Mouse (Mus musculus) hindbrain, embryonic 10.5 days (tissue): ENCODE results near the gene Gm15093. TPM values are rescaled to one million over a fixed set of nuclear protein-coding genes. Genes with fewer than 3 reads are reported as not detected.
"Not testable (repeated sequence)": the region's sequence is repeated elsewhere in the genome, so short reads cannot be mapped to it uniquely, and the experiment has no call there.

ENCODE experiments used
- DNase-seq: peaks from one replicate; pipeline ENCODE4 v3.0.0-alpha.2; 2017; ENCODE audit warnings: low spot score
- H3K27ac ChIP-seq: fragments of 300-500 bp; sonication (generic); 2 replicates; pipeline ENCODE4 v1.5.1; 2016; ENCODE audit warnings: mild to moderate bottlenecking, moderate library complexity
- H3K27me3 ChIP-seq: fragments of 300-500 bp; sonication (generic); 2 replicates; pipeline ENCODE4 v1.6.1; 2016; ENCODE audit warnings: mild to moderate bottlenecking; ENCODE audit not compliant: poor library complexity, insufficient read depth, severe bottlenecking
- H3K36me3 ChIP-seq: fragments of 300-500 bp; sonication (generic); 2 replicates; pipeline ENCODE4 v1.6.1; 2016; ENCODE audit warnings: mild to moderate bottlenecking, moderate library complexity
- H3K4me1 ChIP-seq: fragments of 300-500 bp; sonication (generic); replicated peaks from 2 replicates; pipeline ENCODE4 v1.6.1; 2016; ENCODE audit warnings: mild to moderate bottlenecking
- H3K4me3 ChIP-seq: fragments of 300-500 bp; sonication (generic); 2 replicates; pipeline ENCODE4 v1.5.1; 2016; ENCODE audit warnings: mild to moderate bottlenecking, moderate library complexity
- H3K9me3 ChIP-seq: fragments of 300-500 bp; sonication (generic); 2 replicates; pipeline ENCODE4 v1.6.1; 2016; ENCODE audit warnings: mild to moderate bottlenecking, moderate library complexity
- WGBS: fragments of 180-500 bp; shearing (Covaris S2); methylation state at CpG from one replicate; pipeline ENCODE4 v1.1.7; 2016; 5-methylcytosine and 5-hydroxymethylcytosine counted together
- polyA plus RNA-seq: library from polyadenylated mRNA; unstranded; fragments of >200 nt; fragmentation: Nextera tagmentation; extraction: Ambion mirVana; gene quantifications from 2 replicates; pipeline ENCODE4 v1.2.1, GENCODE M21; 2016

Gene Gm15093
- not detected in 2 replicates for polyA plus RNA-seq

DNA sequence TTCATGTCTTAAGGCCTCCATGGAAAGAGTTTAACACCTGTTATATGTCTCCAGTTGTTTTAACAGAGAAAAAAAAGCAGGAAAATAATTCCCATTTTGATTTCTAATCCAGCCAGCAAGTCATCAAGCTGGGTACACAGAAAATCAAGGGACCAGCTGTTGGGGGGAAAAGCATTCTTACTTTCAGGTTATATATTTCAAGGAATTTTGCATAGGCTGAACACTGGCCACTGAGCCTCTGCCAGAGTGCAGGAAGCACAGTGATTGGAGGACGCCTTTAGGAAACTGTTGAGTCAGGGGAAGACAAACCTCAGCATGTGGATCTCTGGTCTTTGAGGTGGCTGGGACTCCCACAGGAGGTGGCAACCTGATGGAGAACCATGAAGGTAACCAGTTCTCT is at the start of gene Gm15093:
TSS of gene Gm15093 (plus strand) at position 301 of the 400 bp plus-strand sequence.
- not testable (repeated sequence) for H3K36me3 ChIP-seq, H3K9me3 ChIP-seq, H3K4me1 ChIP-seq, H3K27ac ChIP-seq, DNase-seq, H3K4me3 ChIP-seq, H3K27me3 ChIP-seq
- no CpG with 5 or more reads among the region's 1 CpGs for WGBS

Other genes starting within 250 kb of the Gm15093 start
- not detected in 2 replicates for gene Ott, start 198.1 kb upstream of the Gm15093 start, polyA plus RNA-seq
- not detected in 2 replicates for gene Gm15085, start 175.2 kb downstream of the Gm15093 start, polyA plus RNA-seq